Mouse (Mus musculus): Measurements from ENCODE around the gene Mon1a. TPM values are rescaled to one million over a fixed set of nuclear protein-coding genes. Genes with fewer than 3 reads are reported as not detected.

The Mon1a gene
- total RNA-seq, 2 experiments from 2014 or later, result 26.9 to 27.6 TPM

DNA sequence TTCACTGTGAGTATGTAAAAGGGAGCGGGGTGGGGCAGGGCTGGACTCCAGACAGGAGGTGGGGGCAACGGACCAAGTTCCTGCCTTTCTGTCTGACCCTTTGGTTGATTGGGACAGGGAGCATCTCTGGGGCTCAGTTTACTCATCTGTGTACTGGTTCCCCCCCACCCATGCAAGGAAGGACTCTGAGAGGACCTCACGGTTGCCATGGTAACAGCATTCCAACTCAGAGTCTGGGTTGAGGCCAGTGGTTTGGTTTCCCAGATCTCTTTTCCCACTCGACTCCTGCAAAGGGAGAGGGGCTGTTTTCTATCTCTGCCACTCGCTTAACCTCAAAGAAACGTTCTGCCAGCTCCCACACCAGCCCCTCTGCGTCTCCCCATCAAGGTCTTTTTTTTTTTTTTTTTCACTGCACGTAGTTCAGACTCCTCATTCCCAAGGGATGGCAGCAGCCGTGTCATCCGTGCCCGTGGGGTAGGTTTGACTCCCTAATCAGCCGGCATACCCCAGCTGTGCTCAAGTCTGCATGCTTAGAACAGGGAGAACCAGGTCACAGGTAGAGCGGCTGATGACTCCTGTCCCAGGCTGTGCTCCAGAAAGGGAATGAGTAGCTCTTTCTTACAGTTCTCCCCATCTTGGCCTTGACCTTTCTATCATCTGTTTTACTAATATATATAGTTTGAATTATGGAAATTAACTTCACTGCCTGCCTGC is 30.1 kb downstream of the Mon1a start:
- Histone ChIP-seq H3K27ac (peak overlapping the region; percentile 51), H3K4me3 (no peak overlapping the region)
- DNase-seq (ENCODE audit: low spot score in 2 of 2), result peak in 1 of 2 experiments; percentile 42
- TF ChIP-seq CTCF (conservative IDR thresholded peaks at IDR 0.05), result no peak

DNA sequence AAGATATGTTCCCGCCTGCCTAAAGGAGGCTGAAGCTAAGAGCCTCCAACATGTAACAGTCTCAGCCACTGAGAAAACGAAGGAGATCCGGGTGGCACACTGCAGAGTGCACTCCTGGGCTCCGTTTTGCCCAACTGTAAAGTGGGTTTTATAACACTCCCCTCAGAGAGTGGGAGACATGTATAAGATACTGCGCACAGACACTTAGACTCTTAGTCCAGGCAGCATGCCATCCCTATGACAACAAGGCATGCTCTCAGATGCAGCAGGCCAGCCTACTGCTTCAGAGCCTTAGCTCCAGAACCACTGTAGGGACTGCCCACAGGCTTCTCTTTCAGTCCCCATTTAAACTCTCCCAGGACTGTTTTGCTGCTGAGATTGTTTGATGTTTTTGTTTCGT is 30.9 kb downstream of the Mon1a start:
- TF ChIP-seq CTCF (conservative IDR thresholded peaks at IDR 0.05), result no peak
- no peak for DNase-seq (ENCODE audit: low spot score in 2 of 2)
- H3K4me3 ChIP-seq, result no peak overlapping the region
- peak overlapping the region; percentile 51; the same call in 1 of the 2 replicates for H3K27ac ChIP-seq

- TF ChIP-seq CTCF (conservative IDR thresholded peaks at IDR 0.05), result no peak
- H3K4me3 ChIP-seq, result no peak overlapping the region
- no peak overlapping the region for H3K27ac ChIP-seq
- DNase-seq (ENCODE audit: low spot score in 2 of 2), result no peak
Measured at GRCm38 (mm10) chr9:107919441-107919840, 31.5 kb downstream of the Mon1a start.

DNA sequence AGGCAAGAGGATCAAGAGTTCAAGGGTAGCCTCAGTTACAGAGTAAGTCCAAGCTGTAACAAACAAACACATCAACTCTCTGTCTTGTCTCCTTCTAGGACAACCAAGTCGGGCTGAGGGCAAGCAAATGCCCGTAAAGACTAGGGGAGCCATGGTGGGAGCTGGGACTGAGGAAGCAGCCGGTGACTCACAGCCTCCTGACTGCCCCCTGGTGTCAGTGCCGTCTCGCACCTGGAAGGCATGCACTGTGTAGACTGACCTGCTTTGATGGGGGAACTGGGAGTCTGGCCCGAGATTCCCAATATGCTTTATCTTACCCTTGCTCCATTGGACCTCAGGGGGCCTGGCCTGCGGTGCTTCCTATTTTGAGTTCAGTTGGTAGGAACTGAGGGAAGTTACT is 35.1 kb downstream of the Mon1a start:
- no peak for DNase-seq (ENCODE audit: low spot score in 2 of 2)
- Histone ChIP-seq H3K4me3 (no peak overlapping the region), H3K27ac (no peak overlapping the region)
- TF ChIP-seq CTCF (conservative IDR thresholded peaks at IDR 0.05), result peak; percentile 69

DNA sequence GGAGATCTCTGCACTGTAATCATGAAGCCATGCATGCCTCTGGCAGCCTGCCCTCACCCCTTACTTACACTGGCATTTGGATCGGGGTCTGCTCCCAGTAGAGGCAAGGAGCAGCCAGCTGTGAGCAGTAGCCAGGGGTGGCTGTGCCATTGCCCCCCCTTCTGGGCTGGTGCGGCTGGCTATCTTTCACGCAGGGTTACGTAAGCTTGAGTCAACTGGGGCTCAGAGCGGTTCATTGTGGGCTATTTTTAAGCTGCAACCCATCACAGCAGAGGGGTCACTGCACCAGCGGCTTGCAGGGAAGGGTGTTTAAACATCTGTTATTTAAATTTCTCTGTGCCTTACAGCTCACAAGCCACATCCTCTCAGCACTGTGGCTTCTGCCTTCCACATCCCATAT is 36.0 kb downstream of the Mon1a start:
- TF ChIP-seq CTCF (conservative IDR thresholded peaks at IDR 0.05), result no peak
- Histone ChIP-seq H3K27ac (no peak overlapping the region), H3K4me3 (no peak overlapping the region)
- no peak for DNase-seq (ENCODE audit: low spot score in 2 of 2)

- no peak for DNase-seq (ENCODE audit: low spot score in 2 of 2)
- TF ChIP-seq CTCF (conservative IDR thresholded peaks at IDR 0.05), result no peak
- Histone ChIP-seq H3K4me3 (no peak overlapping the region), H3K27ac (no peak overlapping the region)
Measured at GRCm38 (mm10) chr9:107925251-107925650, 37.3 kb downstream of the Mon1a start.

GRCm38 (mm10) chr9:107926920-107927420 is 39.0 kb downstream of the Mon1a start:
- TF ChIP-seq CTCF (conservative IDR thresholded peaks at IDR 0.05), result no peak; the same call in 1 of the 2 replicates
- DNase-seq (ENCODE audit: low spot score in 2 of 2), result no peak
- peak overlapping the region; percentile 77 for H3K27ac ChIP-seq

DNA sequence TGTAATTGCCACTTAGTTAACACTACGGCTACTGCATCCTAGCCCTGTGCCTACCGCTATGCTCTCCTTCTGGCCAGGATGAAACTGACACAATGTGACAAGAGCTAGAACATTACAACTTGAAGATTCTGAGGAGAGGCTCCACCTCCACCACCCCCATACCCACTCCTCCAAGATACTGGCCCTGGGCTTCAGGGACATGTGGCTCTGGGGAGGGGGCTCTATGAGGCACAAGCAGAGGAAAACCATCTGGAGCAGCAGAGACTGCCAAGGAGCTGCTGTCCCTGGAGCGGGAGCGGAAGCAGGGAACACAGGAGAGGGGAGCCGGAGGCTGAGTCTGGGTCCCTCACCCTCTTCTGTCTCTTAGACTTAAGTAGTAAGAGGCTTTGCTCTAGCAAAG is 39.8 kb downstream of the Mon1a start:
- TF ChIP-seq CTCF (conservative IDR thresholded peaks at IDR 0.05), result no peak
- peak; percentile 35 to 50 for DNase-seq (ENCODE audit: low spot score in 2 of 2)
- Histone ChIP-seq H3K27ac (peak overlapping the region; percentile 77), H3K4me3 (no peak overlapping the region)

More at GRCm38 (mm10) chr9:107926920-107927420, 39.0 kb downstream of the Mon1a start:
- no peak overlapping the region for H3K4me3 ChIP-seq

GRCm38 (mm10) chr9:107928169-107928568 is 40.2 kb downstream of the Mon1a start, which contains the start of gene Actl11:
Gene Actl11 (plus strand): TSS chr9:107928469.
- H3K4me3 ChIP-seq, result no peak within 1 kb of the TSS
- no peak for TF ChIP-seq CTCF (conservative IDR thresholded peaks at IDR 0.05)
- DNase-seq (ENCODE audit: low spot score in 2 of 2), result no peak
- peak within 1 kb of the TSS; percentile 77 for H3K27ac ChIP-seq

GRCm38 (mm10) chr9:107932221-107932620 is 44.3 kb downstream of the Mon1a start:
- no peak for DNase-seq (ENCODE audit: low spot score in 2 of 2)
- Histone ChIP-seq H3K4me3 (no peak overlapping the region), H3K27ac (peak overlapping the region; percentile 91)
- TF ChIP-seq CTCF (conservative IDR thresholded peaks at IDR 0.05), result no peak

DNA sequence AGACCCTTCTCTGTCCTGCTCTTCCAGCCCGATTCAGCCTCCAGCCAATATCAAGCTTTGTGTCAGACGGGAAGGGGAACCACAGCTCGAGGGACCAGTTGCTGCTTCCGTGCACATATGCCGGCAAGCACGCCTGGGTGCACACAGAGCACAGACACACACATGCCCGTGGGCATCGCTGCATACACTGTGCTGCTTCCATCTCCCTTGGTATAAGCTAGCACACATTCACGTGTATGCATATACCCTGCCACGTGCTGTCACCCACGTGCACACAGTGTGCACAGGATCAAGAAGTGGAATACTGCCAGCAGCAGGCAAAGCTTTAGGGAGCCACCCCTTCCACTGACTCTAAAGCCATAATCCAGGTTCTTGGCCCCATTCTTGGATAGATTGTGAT is 46.2 kb downstream of the Mon1a start:
- TF ChIP-seq CTCF (conservative IDR thresholded peaks at IDR 0.05), result no peak
- Histone ChIP-seq H3K27ac (peak overlapping the region; percentile 96), H3K4me3 (no peak overlapping the region)
- DNase-seq (ENCODE audit: low spot score in 2 of 2), result peak in 1 of 2 experiments; percentile 42

DNA sequence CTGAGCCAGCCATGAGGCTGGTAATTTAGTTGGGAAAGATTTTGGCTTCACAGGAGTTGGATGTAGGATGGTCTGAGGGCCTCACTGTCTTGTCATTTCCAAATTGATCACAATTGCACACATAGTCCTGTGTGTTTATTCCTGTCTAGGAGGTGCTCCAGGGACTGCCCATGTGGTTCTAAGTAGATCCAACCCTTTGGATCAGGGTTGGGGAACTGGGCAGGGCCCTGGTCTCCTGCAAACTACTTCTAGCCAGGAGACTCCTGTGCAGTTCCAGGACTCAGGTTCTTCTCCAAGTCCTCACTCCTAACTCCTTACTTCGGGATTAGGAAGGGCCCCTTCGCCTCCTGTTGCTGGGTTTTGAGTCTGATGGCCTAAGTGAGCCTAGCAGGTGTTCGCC is 47.4 kb downstream of the Mon1a start, which contains the start of gene Camkv:
Gene Camkv (plus strand): TSS at position 301 of the 400 bp plus-strand sequence.
- peak within 1 kb of the TSS; percentile 96 for H3K27ac ChIP-seq
- DNase-seq (ENCODE audit: low spot score in 2 of 2), result no peak
- TF ChIP-seq CTCF (conservative IDR thresholded peaks at IDR 0.05), result no peak
- peak within 1 kb of the TSS; percentile 78 for H3K4me3 ChIP-seq

- peak overlapping the region; percentile 96 for H3K27ac ChIP-seq
- peak overlapping the region; percentile 78 for H3K4me3 ChIP-seq
- peak; percentile 49 to 69 for DNase-seq (ENCODE audit: low spot score in 2 of 2)
Measured at GRCm38 (mm10) chr9:107935790-107936214, 47.9 kb downstream of the Mon1a start.

More at GRCm38 (mm10) chr9:107935790-107936214, 47.9 kb downstream of the Mon1a start:
- TF ChIP-seq CTCF (conservative IDR thresholded peaks at IDR 0.05), result no peak

All from layer of hippocampus, adult 2 months (tissue).